Mouse (Mus musculus) lung, postnatal 0 days (tissue): ENCODE measurements at regions not wholly inside any gene's neighbourhood (a gene's known extent, or its start where the extent isn't known, plus 50 kb on each side); places are given as distances from the start of the nearest gene placed in this dataset.

Experiments used
- CTCF ChIP-seq: IDR thresholded peaks from 2 replicates; pipeline ENCODE4 v1.5.1; 2016; ENCODE audit warnings: antibody characterized with exemption, mild to moderate bottlenecking
- EP300 ChIP-seq: IDR thresholded peaks from 2 replicates; pipeline ENCODE4 v1.6.1; 2016; ENCODE audit warnings: antibody characterized with exemption, mild to moderate bottlenecking, control low read depth

DNA sequence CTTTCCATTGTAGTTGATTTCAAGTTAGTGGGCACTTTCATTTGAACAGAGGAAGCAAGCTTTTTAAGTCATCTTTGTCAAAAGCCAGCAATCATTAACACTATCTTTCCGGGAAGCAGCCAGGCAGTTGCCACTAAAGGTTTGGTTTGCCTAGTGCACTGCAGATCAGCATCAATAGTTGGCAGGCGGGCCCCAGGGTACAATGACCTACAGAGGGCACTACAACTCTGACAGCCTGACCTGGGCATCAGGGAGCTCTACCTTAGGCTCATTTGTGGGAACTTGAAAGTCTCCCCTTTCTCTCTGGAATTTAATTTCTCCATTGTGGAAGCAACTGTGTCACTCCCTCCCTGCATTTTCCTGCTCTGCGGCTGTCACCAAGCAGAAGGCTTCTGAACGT is 412.6 kb upstream of the Sall1 start:
- TF ChIP-seq EP300 (no peak), CTCF (no peak)
